Mouse (Mus musculus) embryonic facial prominence, embryonic 14.5 days (tissue): ENCODE measurements around the gene Slc25a38. TPM values are rescaled to one million over a fixed set of nuclear protein-coding genes. Genes with fewer than 3 reads are reported as not detected.
A peak's percentile ranks its signal among the peaks of the same experiment; 100 is the strongest.
"Not testable (repeated sequence)": the region's sequence is repeated elsewhere in the genome, so short reads cannot be mapped to it uniquely, and the experiment has no call there.

Source experiments
- ATAC-seq: fragments of 200-750 bp; cut with Nextera tagmentation; 2 replicates; pipeline ENCODE4 v1.8.0; 2017; ENCODE audit warnings: low read depth, moderate number of reproducible peaks, moderate TSS enrichment
- DNase-seq: peaks from one replicate; pipeline ENCODE4 v3.0.0-alpha.2; 2015; ENCODE audit warnings: low spot score
- H3K27ac ChIP-seq: fragments of 300-500 bp; sonication (generic); replicated peaks from 2 replicates; pipeline ENCODE4 v1.5.1; 2014; ENCODE audit warnings: low read depth, mild to moderate bottlenecking, low read length, moderate library complexity
- H3K27me3 ChIP-seq: fragments of 300-500 bp; sonication (generic); replicated peaks from 2 replicates; pipeline ENCODE4 v1.6.1; 2014; ENCODE audit warnings: low read length; ENCODE audit not compliant: control insufficient read depth, insufficient read depth
- H3K36me3 ChIP-seq: fragments of 300-500 bp; sonication (generic); 2 replicates; pipeline ENCODE4 v1.6.1; 2014; ENCODE audit warnings: low read length, mixed read lengths; ENCODE audit not compliant: control insufficient read depth, insufficient read depth
- H3K4me1 ChIP-seq: fragments of 300-500 bp; sonication (generic); 2 replicates; pipeline ENCODE4 v1.6.1; 2014; ENCODE audit warnings: antibody characterized with exemption, low read length; ENCODE audit not compliant: control insufficient read depth, insufficient read depth
- H3K4me2 ChIP-seq: fragments of 300-500 bp; sonication (generic); 2 replicates; pipeline ENCODE4 v1.6.1; 2014; ENCODE audit warnings: low read depth, mild to moderate bottlenecking, low read length, moderate library complexity, mixed read lengths
- H3K4me3 ChIP-seq: fragments of 300-500 bp; sonication (generic); 2 replicates; pipeline ENCODE4 v1.5.1; 2014; ENCODE audit warnings: low read depth, mild to moderate bottlenecking, low read length
- H3K9ac ChIP-seq: fragments of 300-500 bp; sonication (generic); 2 replicates; pipeline ENCODE4 v1.6.1; 2014; ENCODE audit warnings: low read depth, mild to moderate bottlenecking, low read length, moderate library complexity, mixed read lengths
- H3K9me3 ChIP-seq: fragments of 300-500 bp; sonication (generic); 2 replicates; pipeline ENCODE4 v1.6.1; 2016; ENCODE audit warnings: low read length; ENCODE audit not compliant: control insufficient read depth
- WGBS: fragments of 180-500 bp; shearing (Covaris S2); extraction: QIAGEN DNeasy Blood & Tissue Kit; methylation state at CpG from one replicate; pipeline ENCODE4 v1.1.7; 2014; 5-methylcytosine and 5-hydroxymethylcytosine counted together
- polyA plus RNA-seq: library from polyadenylated mRNA; unstranded; fragments of >200 nt; fragmentation: Nextera tagmentation; extraction: Ambion mirVana; gene quantifications from 2 replicates; pipeline ENCODE4 v1.2.1, GENCODE M21; 2014

Slc25a38 gene
- polyA plus RNA-seq, 1 experiment from 2014 or later = 23.6 TPM

DNA sequence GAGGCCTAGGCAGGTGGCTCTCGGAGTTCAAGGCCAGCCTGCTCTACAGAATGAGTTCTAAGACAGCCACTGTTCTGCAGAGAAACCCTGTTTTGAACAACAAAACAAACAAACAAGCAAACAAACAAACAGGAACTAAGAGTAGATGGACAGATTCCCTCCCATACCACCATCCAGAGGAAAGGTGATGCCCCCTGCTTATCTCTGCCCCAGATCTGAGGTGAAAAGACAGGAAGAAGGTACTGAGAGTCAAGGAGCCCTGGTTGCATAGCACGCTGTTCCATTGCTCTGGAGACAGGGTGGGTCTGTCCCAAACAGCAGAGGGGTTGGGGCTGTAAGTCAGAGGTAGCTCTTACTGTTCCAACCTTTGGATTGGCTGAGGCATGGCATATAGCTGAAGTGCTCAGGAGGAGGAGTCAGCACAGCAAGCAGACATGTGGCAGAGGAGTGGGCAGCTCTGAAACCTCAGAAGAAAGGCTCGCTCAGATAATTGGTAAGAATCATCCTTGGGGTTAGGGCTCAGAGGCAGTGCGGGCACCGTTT is 18.4 kb upstream of the Slc25a38 start, which contains the start of gene Ccr8:
TSS of gene Ccr8 (plus strand) at position 419 of the 543 bp plus-strand sequence.
- Histone ChIP-seq H3K4me1 (no peaks in the 10 kb centered on the region), H3K9ac (no peak within 1 kb of the TSS), H3K27me3 (no peaks in the 10 kb centered on the region), H3K4me2 (no peak within 1 kb of the TSS), H3K4me3 (no peak within 1 kb of the TSS), H3K36me3 (no peaks in the 10 kb centered on the region), H3K27ac (no peak within 1 kb of the TSS), H3K9me3 (no peaks in the 10 kb centered on the region)
- DNase-seq (peak; percentile 11), ATAC-seq (no peak)
- 68% methylated on average over 5 of the region's 5 CpGs for WGBS

DNA sequence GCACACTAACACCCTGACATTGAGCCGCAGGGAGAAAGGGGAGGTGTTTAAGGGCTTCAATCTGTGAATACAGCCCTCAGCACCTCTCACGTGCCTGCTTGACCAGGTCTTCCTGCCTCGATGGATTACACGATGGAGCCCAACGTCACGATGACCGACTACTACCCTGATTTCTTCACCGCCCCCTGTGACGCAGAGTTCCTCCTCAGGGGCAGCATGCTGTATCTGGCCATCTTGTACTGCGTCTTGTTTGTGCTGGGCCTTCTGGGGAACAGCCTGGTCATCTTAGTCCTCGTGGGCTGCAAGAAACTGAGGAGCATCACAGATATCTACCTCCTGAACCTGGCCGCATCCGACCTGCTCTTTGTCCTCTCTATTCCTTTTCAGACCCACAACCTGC is 16.5 kb upstream of the Slc25a38 start:
- WGBS = 85% methylated on average over 13 of the region's 13 CpGs
- ATAC-seq (no peak), DNase-seq (no peak)
- H3K36me3 ChIP-seq = no peaks in the 10 kb centered on the region
- H3K4me2 ChIP-seq = no peak overlapping the region
- no peak overlapping the region for H3K27ac ChIP-seq
- no peak overlapping the region for H3K9ac ChIP-seq
- no peaks in the 10 kb centered on the region for H3K4me1 ChIP-seq
- no peaks in the 10 kb centered on the region for H3K9me3 ChIP-seq
- no peak overlapping the region for H3K4me3 ChIP-seq
- H3K27me3 ChIP-seq = no peaks in the 10 kb centered on the region

DNA sequence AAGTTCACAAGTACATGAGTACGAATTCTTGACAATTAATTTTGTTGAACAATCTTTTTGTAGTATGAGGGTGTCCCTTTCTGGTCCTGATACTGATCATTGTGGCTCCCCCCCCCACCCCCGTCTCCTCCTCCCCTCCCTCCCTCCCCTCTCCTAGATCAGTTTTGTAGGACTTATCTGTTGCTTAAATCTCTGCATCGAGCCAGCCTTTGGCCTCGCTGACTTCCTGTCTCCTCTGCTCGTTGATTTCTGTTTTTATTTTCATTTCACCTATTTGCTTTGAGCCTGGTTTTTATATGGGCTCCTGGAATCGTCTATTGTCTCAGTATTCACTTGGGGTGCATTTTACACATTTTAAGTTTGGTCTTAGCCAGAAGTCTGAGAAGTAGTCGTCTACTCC is 14.3 kb upstream of the Slc25a38 start:
- Histone ChIP-seq H3K27me3 (no peaks in the 10 kb centered on the region), H3K27ac (no peak overlapping the region), H3K4me3 (no peak overlapping the region), H3K9ac (no peak overlapping the region), H3K4me2 (no peak overlapping the region), H3K9me3 (no peaks in the 10 kb centered on the region), H3K36me3 (no peaks in the 10 kb centered on the region), H3K4me1 (no peaks in the 10 kb centered on the region)
- DNase-seq = no peak
- WGBS = 52% methylated on average over 7 of the region's 7 CpGs
- no peak for ATAC-seq

DNA sequence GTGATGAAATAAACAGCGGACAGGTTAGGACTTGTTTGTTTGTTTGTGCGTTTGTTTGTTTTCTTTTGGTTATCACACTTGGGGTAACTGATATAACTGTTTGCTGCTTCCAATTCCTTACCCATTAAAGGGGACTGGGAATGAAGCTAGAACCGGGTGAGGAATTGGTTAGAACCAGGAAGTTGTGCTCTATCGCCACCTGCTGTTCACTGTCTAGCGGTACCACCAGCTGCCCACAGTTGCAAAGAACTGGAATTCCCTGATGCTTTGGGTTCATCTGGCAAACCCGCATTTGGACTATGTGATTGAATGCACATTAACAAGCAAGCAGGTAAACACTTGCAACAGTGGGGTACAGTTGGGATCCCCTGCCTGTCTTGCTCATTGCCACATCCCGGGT is 11.5 kb upstream of the Slc25a38 start:
- Histone ChIP-seq H3K9ac (no peak overlapping the region), H3K27ac (no peak overlapping the region), H3K9me3 (no peaks in the 10 kb centered on the region), H3K27me3 (no peaks in the 10 kb centered on the region), H3K36me3 (no peaks in the 10 kb centered on the region), H3K4me1 (no peaks in the 10 kb centered on the region), H3K4me2 (no peak overlapping the region), H3K4me3 (no peak overlapping the region)
- WGBS = 20% methylated on average over 7 of the region's 7 CpGs
- DNase-seq (peak; percentile 67), ATAC-seq (no peak)

DNA sequence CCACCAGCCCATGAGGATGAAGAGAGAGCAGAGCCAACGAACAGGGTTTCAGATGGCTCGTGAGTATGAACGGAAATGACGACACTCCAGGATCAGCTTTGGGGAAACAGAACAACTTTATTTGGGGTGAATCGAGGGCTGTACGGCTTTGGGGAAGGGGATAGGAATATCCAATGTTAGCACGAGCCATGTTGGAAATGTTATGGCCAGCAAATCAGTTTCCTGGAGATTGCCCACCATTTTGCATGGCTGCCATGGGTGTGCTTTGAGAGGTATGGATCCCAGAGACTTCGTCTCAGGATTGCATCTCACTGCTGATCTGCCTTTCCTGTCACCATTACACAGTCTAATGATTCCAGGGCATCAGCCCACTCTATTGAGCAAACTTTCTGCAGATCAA is 10.9 kb upstream of the Slc25a38 start:
- Histone ChIP-seq H3K4me2 (no peak overlapping the region), H3K4me3 (no peak overlapping the region), H3K4me1 (no peaks in the 10 kb centered on the region), H3K9ac (no peak overlapping the region), H3K9me3 (no peaks in the 10 kb centered on the region), H3K27me3 (no peaks in the 10 kb centered on the region), H3K36me3 (no peaks in the 10 kb centered on the region), H3K27ac (no peak overlapping the region)
- WGBS = 86% methylated on average over 8 of the region's 8 CpGs
- no peak for ATAC-seq
- no peak for DNase-seq

DNA sequence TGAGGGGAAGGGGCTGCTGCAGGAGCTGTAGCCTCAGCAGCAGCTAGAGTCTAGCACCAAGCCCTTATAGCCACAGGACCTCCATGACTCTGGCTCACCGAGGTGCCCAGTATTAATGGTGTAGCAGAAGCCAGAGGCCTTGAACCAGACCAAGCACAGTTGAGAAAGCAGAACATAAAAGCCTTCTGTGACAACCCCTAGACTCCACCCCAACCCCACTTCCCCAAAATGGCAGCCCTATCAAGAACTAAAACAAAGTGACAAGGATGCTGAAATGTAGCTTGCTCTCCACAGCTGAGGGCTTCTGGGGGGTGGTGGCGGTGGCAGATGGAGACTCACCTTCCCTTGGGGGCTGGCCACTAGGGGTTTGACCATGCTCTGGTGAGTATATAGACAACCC is 9.0 kb upstream of the Slc25a38 start:
- Histone ChIP-seq H3K4me2 (no peak overlapping the region), H3K27ac (no peak overlapping the region), H3K27me3 (no peaks in the 10 kb centered on the region), H3K36me3 (no peaks in the 10 kb centered on the region), H3K9ac (no peak overlapping the region), H3K9me3 (no peaks in the 10 kb centered on the region), H3K4me1 (no peaks in the 10 kb centered on the region), H3K4me3 (no peak overlapping the region)
- 85% methylated on average over 2 of the region's 2 CpGs for WGBS
- DNase-seq = no peak
- no peak for ATAC-seq

DNA sequence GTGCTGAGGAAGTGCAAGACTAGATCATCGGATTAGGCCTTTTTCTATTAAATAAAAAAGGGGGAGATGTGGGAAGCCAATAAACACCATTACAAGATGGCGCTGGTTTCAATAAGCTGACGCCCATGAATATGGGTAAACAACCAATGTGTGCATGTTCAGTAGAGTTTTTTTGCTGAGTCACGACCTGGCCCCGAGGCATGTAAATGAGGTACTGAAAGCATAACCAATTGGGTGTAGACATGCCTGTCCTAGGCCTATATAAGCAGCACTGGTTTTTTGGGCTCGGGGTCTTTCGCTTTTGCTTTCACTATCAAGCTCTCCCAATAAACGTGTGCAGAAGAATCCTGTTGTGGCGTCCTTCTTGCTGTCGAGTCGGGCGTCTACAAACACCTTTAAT is 1.2 kb upstream of the Slc25a38 start:
- not testable (repeated sequence) for DNase-seq, H3K4me3 ChIP-seq, H3K4me1 ChIP-seq, H3K27ac ChIP-seq, ATAC-seq, H3K4me2 ChIP-seq, H3K9ac ChIP-seq, H3K9me3 ChIP-seq, H3K36me3 ChIP-seq, H3K27me3 ChIP-seq
- 91% methylated on average over 12 of the region's 12 CpGs for WGBS

DNA sequence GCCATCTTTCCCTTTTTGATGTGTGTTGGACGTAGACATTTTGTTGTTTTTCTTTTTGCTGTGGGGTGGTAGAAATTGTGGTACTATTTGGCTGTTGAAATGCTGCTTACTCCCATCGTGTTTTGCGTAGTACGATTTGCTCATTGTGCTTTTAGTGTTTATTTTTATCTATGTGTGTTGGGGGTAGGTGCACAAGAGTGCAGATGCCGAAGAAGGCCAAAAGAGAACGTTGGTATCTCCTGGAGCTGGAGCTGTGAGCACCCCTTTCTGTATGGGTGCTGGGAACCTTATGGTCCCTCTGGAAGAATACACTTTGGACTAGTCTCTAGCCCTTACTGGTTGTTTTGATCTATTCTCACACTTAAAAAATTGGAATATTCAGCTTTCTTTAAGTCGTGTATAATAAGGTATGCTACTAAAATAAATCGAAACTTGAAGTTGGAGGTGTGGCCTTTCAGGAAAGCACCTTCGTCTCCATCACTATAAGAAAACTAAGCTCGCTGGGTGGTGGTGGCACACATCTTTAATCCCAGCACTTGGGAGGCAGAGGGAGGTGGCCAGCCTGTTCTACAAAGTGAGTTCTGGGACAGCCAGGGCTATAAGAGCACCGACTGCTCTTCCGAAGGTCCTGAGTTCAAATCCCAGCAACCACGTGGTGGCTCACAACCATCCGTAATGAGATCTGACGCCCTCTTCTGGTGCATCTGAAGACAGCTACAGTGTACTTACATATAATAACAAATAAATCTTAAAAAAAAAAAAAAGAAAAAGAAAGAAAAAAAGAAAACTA is 1.2 kb downstream of the Slc25a38 start:
- DNase-seq (no peak), ATAC-seq (no peak)
- peak overlapping the region; percentile 77 for H3K4me2 ChIP-seq
- H3K9me3 ChIP-seq = no peaks in the 10 kb centered on the region
- WGBS = 76% methylated on average over 15 of the region's 15 CpGs
- H3K4me1 ChIP-seq = peaks cover 7% of the 10 kb centered on the region
- H3K27me3 ChIP-seq = no peaks in the 10 kb centered on the region
- H3K36me3 ChIP-seq = no peaks in the 10 kb centered on the region
- H3K9ac ChIP-seq = peak overlapping the region; percentile 68
- peak overlapping the region; percentile 60 for H3K4me3 ChIP-seq
- H3K27ac ChIP-seq = peak overlapping the region; percentile 91

DNA sequence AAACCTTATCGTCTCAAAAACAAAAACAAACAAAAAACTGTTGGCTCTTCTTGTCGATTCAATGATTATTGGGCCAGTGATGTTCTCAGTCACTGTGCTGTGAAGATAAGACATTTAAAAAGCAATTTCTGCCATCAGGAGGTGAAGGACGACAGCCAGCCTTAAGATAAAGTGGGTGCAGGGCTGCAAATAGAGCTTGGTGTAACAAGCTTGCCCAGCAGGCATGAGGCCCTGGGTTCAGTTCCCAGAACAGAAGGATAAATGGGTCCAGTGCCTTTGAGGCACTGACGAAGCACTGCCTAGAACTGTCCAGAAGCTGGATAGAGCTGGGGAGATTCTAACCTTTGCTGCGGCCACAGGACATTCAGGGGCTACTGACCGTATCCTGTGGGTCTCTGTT is 2.3 kb downstream of the Slc25a38 start:
- Histone ChIP-seq H3K4me2 (no peak overlapping the region), H3K4me3 (no peak overlapping the region), H3K4me1 (peaks cover 7% of the 10 kb centered on the region), H3K36me3 (peaks cover 5% of the 10 kb centered on the region), H3K27me3 (no peaks in the 10 kb centered on the region), H3K9ac (no peak overlapping the region), H3K9me3 (no peaks in the 10 kb centered on the region), H3K27ac (no peak overlapping the region)
- no peak for DNase-seq
- no peak for ATAC-seq
- WGBS = 95% methylated on average over 6 of the region's 6 CpGs
